Mouse (Mus musculus) forebrain, embryonic 11.5 days (tissue): ENCODE results near the gene Myh9. TPM values are rescaled to one million over a fixed set of nuclear protein-coding genes. Genes with fewer than 3 reads are reported as not detected.

Experiments
- ATAC-seq: fragments of 200-750 bp; cut with Nextera tagmentation; replicated peaks from 2 replicates; pipeline ENCODE4 v1.8.0; 2017; ENCODE audit warnings: moderate TSS enrichment; ENCODE audit not compliant: low FRiP score
- DNase-seq: peaks from one replicate; pipeline ENCODE4 v3.0.0-alpha.2; 2017; ENCODE audit warnings: low spot score
- H3K27ac ChIP-seq: fragments of 300-500 bp; sonication (generic); 2 replicates; pipeline ENCODE4 v1.5.1; 2014; ENCODE audit warnings: low read depth, low read length
- H3K27me3 ChIP-seq: fragments of 300-500 bp; sonication (generic); 2 replicates; pipeline ENCODE4 v1.6.1; 2014; ENCODE audit warnings: mild to moderate bottlenecking, low read length, mixed read lengths; ENCODE audit not compliant: control insufficient read depth, insufficient read depth
- H3K36me3 ChIP-seq: fragments of 300-500 bp; sonication (generic); 2 replicates; pipeline ENCODE4 v1.6.1; 2014; ENCODE audit warnings: mild to moderate bottlenecking, low read length, moderate library complexity, mixed read lengths; ENCODE audit not compliant: control insufficient read depth, insufficient read depth
- H3K4me1 ChIP-seq: fragments of 300-500 bp; sonication (generic); replicated peaks from 2 replicates; pipeline ENCODE4 v1.6.1; 2014; ENCODE audit warnings: low read length, mixed read lengths; ENCODE audit not compliant: control insufficient read depth, insufficient read depth
- H3K4me2 ChIP-seq: fragments of 300-500 bp; sonication (generic); 2 replicates; pipeline ENCODE4 v1.6.1; 2014; ENCODE audit warnings: low read depth, mild to moderate bottlenecking, low read length, moderate library complexity, mixed read lengths; ENCODE audit not compliant: severe bottlenecking
- H3K4me3 ChIP-seq: fragments of 300-500 bp; sonication (generic); 2 replicates; pipeline ENCODE4 v1.5.1; 2014; ENCODE audit warnings: low read depth, low read length
- H3K9ac ChIP-seq: fragments of 300-500 bp; sonication (generic); 2 replicates; pipeline ENCODE4 v1.6.1; 2014; ENCODE audit warnings: low read length
- H3K9me3 ChIP-seq: fragments of 300-500 bp; sonication (generic); 2 replicates; pipeline ENCODE4 v1.6.1; 2016; ENCODE audit warnings: low read length, mixed read lengths; ENCODE audit not compliant: control insufficient read depth
- WGBS: fragments of 180-500 bp; shearing (Covaris S2); extraction: QIAGEN DNeasy Blood & Tissue Kit; methylation state at CpG from one replicate; pipeline ENCODE4 v1.1.7; 2014; 5-methylcytosine and 5-hydroxymethylcytosine counted together
- polyA plus RNA-seq: library from polyadenylated mRNA; unstranded; fragments of >200 nt; fragmentation: Nextera tagmentation; extraction: Ambion mirVana; gene quantifications from 2 replicates; pipeline ENCODE4 v1.2.1, GENCODE M21; 2014

Gene Myh9
- polyA plus RNA-seq, 1 experiment from 2014 or later, result 37.4 TPM

DNA sequence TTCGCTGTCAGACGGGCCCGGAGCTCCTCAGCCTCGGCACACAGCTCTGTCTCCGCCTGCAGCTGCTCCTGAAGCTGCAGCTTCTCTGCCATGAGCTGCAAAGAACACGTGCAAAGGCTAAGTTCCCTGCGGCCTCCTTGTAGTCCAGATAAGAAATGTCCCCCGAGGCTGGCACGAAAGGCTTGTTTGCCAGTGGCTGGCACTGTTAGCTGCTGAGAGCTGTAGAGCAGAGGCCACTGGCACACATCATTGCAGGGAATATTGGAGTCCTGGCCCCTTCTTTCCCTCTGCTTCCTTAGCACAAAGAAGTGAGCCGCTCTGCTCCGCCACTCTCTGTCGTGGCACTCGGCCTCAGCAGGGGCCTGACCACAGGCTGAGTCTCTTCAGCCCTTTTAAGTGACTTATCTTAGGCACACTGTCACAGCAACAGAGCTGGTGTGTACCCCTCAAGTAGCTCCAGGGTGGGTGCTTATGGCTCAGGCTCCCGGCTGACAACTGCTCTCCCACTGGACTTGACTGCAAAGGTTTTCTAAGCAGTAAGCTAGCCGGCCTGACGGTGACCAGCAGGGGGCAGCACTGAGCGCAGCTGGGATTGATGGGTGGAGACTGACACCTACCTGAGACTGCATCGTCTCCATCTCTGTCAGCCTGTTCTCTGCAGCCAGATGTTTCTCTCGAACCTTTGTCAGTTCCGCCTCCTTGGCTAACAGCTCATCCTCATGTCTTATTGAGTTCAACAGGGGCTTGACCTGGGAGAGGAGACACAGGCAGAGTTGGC, 66.6 kb downstream of the Myh9 start:
- H3K9ac ChIP-seq, result no peak overlapping the region
- H3K4me2 ChIP-seq, result no peak overlapping the region
- no peaks in the 10 kb centered on the region for H3K9me3 ChIP-seq
- H3K4me3 ChIP-seq, result no peak overlapping the region
- H3K36me3 ChIP-seq, result peaks cover 14% of the 10 kb centered on the region; the same call in 1 of the 2 replicates
- H3K27me3 ChIP-seq, result no peaks in the 10 kb centered on the region
- no peak for ATAC-seq
- peak; percentile 89 for DNase-seq
- no peaks in the 10 kb centered on the region for H3K4me1 ChIP-seq
- H3K27ac ChIP-seq, result no peak overlapping the region
- 73% methylated on average over 20 of the region's 20 CpGs for WGBS

DNA sequence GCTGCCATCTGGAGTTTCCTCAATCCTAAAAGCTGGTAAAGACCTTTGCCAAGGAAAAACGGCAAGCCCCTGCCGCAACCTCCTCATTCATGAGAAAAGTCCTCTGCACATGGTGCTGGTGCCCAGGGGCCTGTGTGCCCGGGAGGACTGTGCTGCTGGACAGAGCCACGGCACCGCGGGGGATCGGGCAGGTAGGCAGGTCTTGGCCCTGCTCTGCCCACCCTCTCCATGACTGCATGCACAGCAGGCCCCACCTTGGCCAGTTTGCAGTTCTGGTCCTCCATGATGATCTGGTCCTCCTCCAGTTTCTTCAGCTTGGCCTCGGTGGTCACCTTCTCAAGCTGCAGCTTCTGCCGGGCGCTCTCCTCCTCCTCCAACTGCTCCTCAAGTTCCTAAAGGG, 67.7 kb downstream of the Myh9 start:
- Histone ChIP-seq H3K4me3 (no peak overlapping the region), H3K27me3 (no peaks in the 10 kb centered on the region), H3K36me3 (peaks cover 14% of the 10 kb centered on the region; the same call in 1 of the 2 replicates), H3K4me1 (no peaks in the 10 kb centered on the region), H3K9me3 (no peaks in the 10 kb centered on the region), H3K9ac (no peak overlapping the region), H3K4me2 (no peak overlapping the region), H3K27ac (no peak overlapping the region)
- DNase-seq, result no peak
- 93% methylated on average over 10 of the region's 10 CpGs for WGBS
- ATAC-seq, result no peak

DNA sequence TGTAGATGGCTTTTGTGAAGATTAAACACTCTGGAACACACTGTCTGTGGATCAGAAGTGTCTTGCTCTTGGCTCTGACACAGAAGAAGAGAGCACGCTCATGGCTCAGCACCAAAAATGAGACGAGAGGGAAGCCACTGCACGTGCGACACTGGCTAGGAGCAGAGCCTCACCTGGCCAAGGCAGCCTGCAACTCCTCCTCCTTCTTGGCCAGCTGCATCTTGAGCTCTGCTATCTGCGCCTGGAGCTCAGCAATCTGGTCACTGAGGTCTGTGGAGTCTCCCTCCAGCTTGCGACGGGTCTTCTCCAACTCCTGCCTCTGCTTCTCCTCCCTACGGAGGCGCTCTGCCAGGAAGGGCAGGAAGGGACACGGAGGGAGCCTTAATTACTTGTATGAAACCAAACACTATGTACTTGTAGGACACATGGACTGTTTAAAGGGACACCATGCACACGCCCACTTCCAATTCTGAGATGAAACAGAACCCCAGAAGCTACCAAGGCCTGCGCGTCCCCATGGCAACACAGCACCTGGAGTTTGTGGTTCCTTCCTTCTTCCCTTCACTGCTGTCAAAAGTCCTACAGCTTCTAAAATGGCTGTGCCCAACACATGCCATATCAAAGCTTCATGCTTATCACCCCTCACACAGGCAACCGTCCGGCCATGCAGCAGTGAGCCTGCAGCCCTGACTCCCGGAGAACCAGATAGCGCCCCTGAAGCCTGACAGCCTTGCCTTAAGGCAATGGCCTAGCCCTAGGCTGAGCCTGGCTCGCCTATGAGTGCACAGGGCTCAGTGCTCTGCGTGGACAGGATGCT, 68.7 kb downstream of the Myh9 start:
- peaks cover 14% of the 10 kb centered on the region; the same call in 1 of the 2 replicates for H3K36me3 ChIP-seq
- no peak overlapping the region for H3K4me3 ChIP-seq
- H3K27ac ChIP-seq, result no peak overlapping the region
- WGBS, result 92% methylated on average over 19 of the region's 19 CpGs
- no peaks in the 10 kb centered on the region for H3K4me1 ChIP-seq
- H3K27me3 ChIP-seq, result no peaks in the 10 kb centered on the region
- H3K9me3 ChIP-seq, result no peaks in the 10 kb centered on the region
- no peak for DNase-seq
- H3K4me2 ChIP-seq, result no peak overlapping the region
- H3K9ac ChIP-seq, result no peak overlapping the region; the same call in 1 of the 2 replicates
- no peak for ATAC-seq

DNA sequence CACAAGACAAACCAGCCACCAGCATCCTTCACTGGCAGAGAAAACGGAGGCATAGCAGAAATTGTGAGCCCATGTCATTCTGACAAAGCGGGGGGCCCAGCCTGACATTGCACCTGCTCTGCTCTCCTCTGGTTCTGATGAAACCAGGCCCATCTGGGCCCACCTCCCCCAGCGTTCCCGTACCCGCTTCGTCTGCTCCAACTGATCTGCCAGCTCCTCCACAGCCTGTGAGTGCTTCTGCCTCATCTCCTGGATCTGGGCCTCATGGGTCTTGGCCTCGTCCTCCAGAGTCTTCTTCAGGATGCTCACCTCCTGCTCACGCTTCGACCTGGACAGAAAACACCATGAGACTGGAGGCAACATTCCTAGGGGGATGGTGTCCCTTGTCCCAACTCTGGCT, 71.0 kb downstream of the Myh9 start:
- DNase-seq (no peak), ATAC-seq (no peak)
- no peak overlapping the region for H3K27ac ChIP-seq
- H3K4me2 ChIP-seq, result no peak overlapping the region
- no peaks in the 10 kb centered on the region for H3K27me3 ChIP-seq
- no peaks in the 10 kb centered on the region for H3K4me1 ChIP-seq
- no peak overlapping the region for H3K9ac ChIP-seq
- no peaks in the 10 kb centered on the region for H3K9me3 ChIP-seq
- H3K4me3 ChIP-seq, result no peak overlapping the region
- 92% methylated on average over 9 of the region's 9 CpGs for WGBS
- peaks cover 11% of the 10 kb centered on the region; the same call in 1 of the 2 replicates for H3K36me3 ChIP-seq

DNA sequence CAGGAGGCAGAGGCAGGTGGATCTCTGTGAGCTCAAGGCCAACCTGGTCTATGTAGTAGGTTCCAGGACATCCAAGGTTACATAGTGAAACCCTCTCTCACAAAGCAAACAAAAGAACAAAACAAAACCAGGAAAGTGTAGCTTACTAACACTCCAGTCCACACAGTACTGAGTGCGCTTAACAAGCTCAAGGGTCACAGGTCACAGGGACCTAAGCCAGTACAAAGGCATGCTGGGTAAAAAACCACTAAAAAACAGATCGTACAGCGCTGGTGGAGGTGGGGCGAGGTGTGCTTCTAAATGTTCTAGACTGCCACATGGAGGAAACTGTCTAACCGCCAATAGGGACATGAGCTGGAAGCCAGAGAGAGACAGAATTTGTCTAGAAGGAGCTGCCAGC, 71.6 kb downstream of the Myh9 start:
- H3K27ac ChIP-seq, result no peak overlapping the region
- DNase-seq (no peak), ATAC-seq (no peak)
- H3K9ac ChIP-seq, result no peak overlapping the region
- H3K27me3 ChIP-seq, result no peaks in the 10 kb centered on the region
- no peak overlapping the region for H3K4me2 ChIP-seq
- no peaks in the 10 kb centered on the region for H3K9me3 ChIP-seq
- WGBS, result 94% methylated on average over 5 of the region's 5 CpGs
- no peaks in the 10 kb centered on the region for H3K4me1 ChIP-seq
- no peak overlapping the region for H3K4me3 ChIP-seq
- peaks cover 11% of the 10 kb centered on the region; the same call in 1 of the 2 replicates for H3K36me3 ChIP-seq

DNA sequence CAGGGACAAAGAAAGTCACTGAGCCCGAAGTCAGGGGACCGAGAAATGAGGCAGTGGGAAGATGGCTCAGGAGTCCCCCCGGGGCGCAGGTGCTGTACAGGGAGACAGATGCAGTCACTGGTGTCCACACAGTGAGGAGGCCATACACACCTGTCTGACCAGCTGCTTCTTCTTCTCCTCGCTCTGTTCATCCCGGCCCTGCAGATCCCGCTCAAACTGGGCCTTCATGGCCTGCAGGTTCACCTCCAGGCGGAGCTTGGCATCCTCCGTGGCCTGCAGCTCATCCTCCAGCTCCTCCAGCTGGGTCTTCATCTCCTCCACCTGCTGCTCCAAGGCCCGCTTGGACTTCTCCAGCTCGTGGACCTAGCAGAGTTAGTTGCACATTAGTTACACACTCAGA, 75.0 kb downstream of the Myh9 start:
- Histone ChIP-seq H3K27me3 (no peaks in the 10 kb centered on the region), H3K4me3 (no peak overlapping the region), H3K9me3 (no peaks in the 10 kb centered on the region), H3K36me3 (peaks cover 6% of the 10 kb centered on the region; the same call in 1 of the 2 replicates), H3K9ac (no peak overlapping the region), H3K4me1 (no peaks in the 10 kb centered on the region), H3K4me2 (no peak overlapping the region), H3K27ac (no peak overlapping the region)
- DNase-seq (no peak), ATAC-seq (no peak)
- WGBS, result 94% methylated on average over 11 of the region's 11 CpGs

DNA sequence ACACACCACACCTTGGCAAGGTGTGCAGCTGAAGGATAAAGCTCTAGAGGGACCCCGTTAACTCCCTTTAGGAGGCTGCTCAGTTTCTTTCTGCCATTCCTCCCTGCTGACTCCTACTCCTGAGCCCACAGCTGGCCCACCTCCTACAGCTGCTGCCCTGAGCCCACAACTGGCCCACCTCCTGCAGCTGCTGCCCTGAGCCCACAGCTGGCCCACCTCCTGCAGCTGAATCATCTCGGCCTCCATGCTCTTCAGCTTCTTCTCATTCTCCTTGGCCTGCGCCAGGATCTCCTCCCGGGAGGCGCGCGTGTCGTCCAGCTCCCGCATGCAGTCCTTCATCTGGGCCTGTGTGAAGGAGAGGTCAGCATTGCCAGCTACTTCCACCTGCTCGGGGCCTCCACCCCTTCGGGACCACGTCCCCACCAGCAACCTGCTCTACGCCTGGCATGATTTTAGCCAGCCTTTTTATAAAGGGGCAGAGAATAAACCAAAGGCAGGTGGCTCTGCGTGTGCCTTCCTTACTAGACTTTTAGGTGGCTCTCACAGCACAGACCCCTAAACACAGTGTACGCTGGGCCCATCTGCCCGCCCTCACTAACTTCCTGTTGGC, 76.4 kb downstream of the Myh9 start:
- Histone ChIP-seq H3K36me3 (no peaks in the 10 kb centered on the region; the same call in 1 of the 2 replicates), H3K9me3 (no peaks in the 10 kb centered on the region), H3K4me2 (no peak overlapping the region), H3K9ac (no peak overlapping the region), H3K27ac (no peak overlapping the region), H3K27me3 (no peaks in the 10 kb centered on the region), H3K4me3 (no peak overlapping the region), H3K4me1 (no peaks in the 10 kb centered on the region)
- DNase-seq (no peak), ATAC-seq (no peak)
- WGBS, result 95% methylated on average over 16 of the region's 16 CpGs

DNA sequence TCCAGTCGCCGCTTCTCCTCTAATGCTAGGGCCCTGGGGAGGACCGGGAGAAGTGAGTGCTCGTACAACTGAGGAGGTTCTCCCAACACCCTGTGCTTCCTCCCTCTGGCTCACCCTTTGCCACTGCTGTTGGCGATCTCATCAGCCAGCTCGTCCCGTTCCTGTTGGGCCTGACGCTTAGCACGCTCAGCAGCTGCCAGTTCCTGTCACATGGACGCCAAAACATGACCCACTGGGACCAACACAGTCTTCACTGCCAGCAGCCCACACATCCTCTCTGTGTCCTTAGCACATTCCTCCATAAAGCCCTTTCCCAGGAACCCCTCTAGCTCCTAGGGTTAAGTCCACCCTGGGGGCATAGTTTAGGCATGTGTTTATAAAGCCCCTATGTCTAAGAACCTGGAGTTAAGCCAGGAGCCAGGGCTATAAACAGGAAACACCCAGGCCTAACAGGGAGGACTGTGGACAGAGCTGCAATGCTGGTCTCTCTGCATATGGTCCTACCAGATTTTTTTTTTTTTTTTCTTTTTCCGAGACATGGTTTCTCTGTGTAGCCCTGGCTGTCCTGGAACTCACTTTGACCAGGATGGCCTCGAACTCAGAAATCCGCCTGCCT, 77.5 kb downstream of the Myh9 start:
- Histone ChIP-seq H3K4me1 (no peaks in the 10 kb centered on the region), H3K36me3 (no peaks in the 10 kb centered on the region; the same call in 1 of the 2 replicates), H3K4me3 (no peak overlapping the region), H3K27ac (no peak overlapping the region), H3K4me2 (no peak overlapping the region), H3K27me3 (no peaks in the 10 kb centered on the region), H3K9ac (no peak overlapping the region), H3K9me3 (no peaks in the 10 kb centered on the region)
- no peak for ATAC-seq
- 91% methylated on average over 13 of the region's 13 CpGs for WGBS
- DNase-seq, result no peak
